Mouse (Mus musculus) lung, adult 18-20 months (tissue): ENCODE measurements at regions not wholly inside any gene's neighbourhood (a gene's known extent, or its start where the extent isn't known, plus 50 kb on each side); places are given as distances from the start of the nearest gene placed in this dataset.

ENCODE experiments used
- DNase-seq, 2 experiments: peaks; one replicate each; pipeline ENCODE4 v3.0.0; 2022; ENCODE audit warnings: mixed read lengths in 2 of 2

DNA sequence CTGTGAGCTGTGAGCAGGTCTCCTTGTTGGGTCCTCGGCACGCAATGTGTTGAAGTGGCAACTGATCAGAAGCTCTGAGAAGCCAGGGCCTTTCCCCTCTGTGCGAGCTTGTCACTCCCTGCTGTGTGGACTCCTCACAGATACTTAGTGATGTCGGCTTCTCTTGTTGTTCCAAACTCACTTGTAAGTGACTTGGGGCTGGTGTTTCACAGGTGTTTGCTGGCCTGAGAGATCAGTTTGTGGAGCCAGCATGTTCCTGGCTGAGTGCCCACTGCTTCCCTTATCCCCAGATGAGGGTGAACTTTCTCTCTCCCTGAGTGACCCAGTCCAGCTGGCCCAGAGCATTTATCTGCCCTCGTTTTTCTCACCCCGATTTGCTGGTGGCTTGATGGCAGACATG is 247.8 kb upstream of the Kcnab2 start:
- no peak for DNase-seq

DNA sequence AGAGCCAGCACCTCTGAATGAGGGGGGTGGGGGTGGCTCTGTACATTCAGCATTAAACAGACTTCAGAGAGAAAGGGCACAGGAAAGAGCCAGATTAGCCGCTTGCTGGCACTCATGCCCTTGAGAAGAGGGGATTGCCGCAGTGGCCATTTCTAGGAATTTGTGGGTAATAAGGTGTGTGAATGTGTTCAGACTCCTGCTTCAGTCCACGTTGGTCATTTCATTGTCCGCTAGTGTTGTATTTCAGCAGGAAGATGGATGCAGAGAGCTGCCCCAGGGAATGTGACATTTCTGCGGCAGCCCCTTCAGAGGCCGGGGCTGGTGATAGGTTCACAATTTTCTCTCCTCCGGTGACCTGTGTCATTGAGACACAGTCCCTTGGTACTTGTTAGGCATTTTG is 247.1 kb upstream of the Kcnab2 start:
- no peak for DNase-seq

DNA sequence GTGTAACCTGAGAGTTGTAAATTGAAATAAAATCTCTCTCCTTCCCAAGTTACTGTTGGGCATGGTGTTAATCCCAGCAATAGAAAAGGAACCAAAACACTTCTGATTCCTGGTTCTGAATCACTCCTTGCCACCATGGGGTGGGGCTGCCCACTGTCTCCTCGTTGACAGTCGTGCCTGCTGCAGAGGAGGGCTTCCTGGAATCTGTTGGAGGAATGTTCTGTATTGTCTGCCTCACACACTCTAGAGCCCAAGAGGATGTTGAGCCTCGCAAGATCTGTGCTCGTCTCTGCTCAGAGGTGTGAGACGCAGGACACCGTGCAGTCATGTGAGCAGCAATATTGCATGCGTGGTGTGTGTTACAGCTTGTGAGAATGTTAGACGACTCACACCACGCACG is 246.4 kb upstream of the Kcnab2 start:
- no peak for DNase-seq

DNA sequence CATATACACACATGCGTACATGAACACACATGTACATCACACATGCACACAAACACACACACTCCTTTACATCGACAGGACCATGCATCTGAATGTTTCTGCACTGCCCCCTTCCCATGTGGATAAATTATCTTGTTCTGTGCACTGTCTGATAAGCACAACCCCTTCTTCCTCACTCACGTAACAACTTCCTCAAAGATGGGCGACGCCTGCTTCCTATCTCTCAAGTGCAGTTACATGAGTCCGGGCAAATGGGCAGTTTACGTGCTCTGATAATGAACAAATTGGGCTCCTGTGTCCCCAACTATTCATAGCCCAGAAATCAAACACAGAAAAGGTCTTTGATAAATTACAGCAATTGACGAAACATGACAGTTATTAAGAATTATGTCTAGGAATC is 242.9 kb upstream of the Kcnab2 start:
- DNase-seq: no peak

DNA sequence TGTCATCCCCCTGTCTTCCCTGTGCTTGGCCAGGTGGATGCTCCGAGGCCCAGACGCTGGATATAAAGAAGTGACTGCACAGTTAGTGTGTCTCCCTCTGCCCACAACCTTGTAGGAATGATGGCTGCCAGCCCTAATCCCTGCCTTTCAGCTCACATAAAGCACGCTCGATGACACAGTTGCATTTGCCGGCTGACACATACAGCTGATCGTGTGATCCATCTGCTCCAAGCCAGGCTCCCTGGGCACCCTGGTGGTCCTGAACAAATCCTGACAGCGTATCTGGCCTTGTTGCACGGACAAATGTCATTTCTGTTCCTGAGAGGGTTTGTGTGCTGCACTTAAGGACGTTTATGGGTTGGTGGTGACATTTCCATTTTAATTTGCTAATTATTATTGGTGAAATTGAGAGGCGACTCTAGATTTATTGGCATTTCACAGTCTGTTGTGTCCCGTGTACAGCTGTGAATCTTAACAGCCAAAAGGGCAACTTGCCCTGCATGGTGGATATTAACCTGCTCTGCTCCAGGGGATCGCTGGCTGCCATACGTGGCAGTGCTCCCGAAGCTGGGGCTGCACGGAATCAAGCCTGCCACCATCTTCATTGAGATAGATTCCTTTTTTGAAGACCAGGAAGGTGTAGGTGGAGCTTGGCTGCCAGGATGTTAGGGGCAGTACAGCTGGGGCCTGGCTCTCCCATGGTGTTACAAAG is 241.9 kb upstream of the Kcnab2 start:
- no peak for DNase-seq

DNA sequence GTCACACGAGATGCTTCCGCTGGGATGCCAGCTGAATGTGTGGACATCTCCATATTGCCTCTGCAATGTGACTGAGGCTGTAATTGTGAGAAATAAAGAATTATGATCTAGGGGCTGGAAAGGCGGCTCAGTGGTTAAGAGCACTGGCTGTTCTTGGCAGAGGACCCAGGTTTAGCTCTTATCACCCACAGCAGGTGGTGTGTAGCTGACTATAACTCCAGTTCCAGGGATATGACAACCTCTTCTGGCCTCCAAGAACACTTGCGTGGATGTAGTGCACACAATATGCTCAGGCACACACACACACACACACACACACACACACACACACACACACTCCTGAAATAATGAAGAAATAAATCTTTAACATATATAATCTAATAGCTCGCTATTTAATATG is 232.7 kb upstream of the Kcnab2 start:
- no peak for DNase-seq

DNA sequence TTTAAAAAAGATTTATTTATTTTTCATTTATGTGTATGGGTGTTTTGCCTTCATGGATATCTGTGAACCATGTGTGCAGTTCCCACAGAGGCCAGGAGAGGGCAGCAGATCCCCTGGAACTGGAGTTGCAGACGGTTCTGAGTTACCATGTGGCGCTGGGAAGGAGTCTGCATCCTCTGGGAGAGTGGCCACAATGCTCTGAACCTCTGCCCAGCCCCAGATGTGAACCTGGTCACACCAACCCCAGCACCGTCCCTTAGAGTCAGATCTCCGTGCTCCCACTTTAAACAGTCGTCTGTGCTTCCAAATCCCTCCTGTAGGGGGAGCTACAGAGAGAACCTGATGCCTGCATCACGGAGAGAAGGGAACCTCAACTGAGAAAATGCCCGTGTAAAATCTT is 222.5 kb upstream of the Kcnab2 start:
- DNase-seq: no peak

DNA sequence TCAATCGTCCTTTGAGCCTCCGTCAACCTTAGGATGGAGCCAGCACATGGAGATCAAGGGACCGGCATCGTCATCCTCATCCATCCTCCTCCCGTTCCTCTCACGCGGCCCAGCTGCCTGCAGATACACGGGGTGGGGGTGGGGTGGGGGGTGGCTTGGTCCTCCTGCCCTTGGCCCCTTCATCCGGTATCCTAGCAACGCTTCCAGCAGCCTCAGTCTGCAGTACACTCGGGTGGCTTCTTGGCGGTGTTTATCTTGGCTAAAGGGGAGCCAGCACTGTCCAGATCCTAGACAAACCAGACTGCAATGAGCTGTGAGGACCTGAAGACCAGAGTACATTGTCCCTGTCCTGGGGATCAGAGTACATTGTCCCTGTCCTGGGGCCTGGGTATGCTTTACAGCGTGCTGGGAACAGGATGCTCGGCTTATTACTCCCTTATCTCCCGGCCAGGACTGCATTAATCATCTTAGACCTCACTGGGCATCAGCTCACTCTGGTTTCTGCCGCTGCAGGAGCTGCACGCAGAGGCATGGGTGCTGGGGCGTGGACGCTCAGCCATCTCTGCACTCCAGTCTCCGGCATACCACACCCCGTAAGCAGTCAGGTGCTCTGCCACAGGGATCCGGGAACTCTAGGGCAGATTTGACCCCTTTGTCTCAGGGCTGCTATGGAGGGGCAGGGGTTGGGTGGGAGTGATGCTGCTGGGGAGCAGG is 219.7 kb upstream of the Kcnab2 start:
- DNase-seq: no peak

DNA sequence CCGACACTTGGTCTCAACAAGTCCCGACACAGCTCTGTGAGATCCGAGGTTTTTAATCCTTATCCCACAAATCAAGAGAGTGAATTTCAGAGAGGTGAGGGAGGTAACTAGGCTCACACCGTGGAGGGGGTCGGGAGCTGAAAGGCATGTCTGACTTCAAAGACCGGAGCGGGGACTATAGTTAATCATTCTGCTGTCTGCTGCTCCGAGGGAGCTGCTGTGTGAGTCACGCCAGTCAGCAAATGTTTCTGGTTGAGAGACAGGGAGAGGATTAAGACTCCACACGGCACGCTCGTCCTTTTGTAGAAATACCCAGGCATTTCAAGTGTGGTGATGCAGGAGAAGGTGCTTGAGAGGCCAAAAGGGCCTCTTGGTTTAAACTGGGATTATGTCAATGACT is 214.1 kb upstream of the Kcnab2 start:
- no peak for DNase-seq

DNA sequence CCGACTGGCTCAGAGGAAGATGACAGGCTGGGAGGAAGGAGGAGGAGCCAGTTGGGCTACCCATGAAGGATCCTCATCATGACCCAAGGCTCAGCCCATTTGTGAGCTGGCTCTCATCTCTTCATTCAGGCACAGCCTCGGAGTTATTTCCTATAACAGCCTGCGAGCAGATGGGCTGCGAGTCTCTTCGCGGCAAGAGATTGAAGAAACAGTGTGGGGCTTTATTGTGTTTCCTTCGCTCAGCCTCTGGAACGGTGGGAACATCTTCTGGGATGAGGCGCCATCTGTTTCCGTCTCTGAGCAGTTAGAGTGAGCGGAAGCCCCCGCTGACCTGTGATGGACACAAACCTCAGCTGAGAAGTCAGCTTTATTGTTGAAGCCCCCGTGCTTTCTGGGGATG is 213.6 kb upstream of the Kcnab2 start:
- no peak for DNase-seq

DNA sequence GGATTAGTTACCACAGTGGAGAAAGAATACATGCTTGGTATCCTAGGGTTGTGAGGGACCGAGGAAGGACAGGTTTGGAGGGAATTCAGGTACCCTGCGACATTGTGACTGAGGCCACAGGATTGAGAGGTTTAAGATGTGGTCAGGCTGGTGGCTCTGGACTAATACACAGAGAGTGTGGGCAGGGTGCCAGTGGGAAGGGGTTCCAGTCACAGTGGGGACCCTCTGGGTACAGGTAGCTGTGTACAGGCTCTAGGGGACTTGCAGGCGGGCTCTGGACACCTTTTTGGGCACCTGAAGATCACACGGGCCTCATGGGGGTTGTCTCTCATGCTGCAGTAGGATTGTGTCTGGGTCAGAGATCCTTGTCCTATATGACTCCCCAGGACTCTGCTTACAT is 213.1 kb upstream of the Kcnab2 start:
- no peak for DNase-seq

DNA sequence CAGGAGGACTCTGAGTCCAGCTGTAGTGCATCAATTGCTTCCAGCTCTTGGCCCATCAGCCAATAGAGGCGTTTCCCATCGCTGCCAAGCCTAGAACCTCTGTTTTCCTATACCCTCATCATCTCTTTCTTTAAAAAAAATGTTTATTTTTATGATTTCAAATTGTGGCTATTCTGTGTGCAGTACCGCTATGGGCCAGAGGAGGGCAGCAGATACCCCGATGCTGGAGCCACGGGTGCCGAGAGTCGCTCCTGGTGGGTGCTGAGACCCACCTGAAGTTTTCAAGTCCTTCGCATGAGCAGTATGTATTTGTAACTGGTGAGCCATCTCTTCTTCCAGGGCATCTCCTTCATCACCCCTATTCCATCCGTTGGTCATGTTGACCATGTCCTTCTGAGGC is 212.2 kb upstream of the Kcnab2 start:
- no peak for DNase-seq

DNA sequence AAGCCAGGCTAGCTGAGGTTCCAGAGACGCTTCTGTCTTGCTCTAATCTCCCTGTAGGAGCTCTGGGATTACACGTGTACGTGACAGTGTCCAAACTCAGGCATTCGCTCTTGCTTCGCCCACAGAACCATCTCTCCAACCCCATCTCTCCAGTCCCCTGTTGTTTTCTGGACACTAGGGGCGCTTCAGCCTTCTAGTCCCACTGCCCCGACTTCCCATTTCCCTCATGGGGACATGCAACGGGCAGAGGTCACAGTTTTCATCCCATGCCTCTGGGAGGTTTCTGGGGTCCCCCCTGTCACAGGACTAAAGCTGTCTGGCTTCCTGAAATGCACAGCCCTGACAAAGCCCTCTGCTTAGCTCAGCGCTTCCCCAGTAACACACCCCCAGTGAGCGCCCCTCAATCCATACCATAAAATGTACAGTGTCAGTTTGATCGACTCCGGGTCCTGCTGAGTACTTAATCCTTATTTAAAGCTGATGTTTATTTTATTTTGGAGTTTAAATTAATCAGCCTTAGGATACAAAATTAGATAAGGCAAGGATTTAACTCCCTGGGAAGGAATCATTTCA is 208.9 kb upstream of the Kcnab2 start:
- no peak for DNase-seq

DNA sequence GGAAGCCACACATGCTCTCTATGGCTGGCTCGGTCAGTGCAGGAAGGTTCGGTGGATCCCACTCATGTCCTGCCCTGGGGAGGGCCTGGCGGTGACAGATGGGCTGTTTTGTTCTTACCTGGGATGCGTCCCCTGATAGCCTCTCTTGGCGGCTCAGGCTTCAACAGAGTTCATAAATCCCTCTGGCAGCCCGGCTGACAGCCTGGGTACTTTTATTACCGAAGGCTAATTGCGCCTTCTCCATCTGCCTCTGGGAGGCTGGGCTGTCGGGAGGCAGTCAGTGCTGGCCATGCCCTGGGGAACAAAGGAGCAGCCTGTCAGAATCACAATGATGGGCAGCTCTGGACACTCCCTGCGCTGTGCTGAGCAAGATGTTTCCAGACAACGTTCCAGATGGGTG is 196.5 kb upstream of the Kcnab2 start:
- DNase-seq: no peak

DNA sequence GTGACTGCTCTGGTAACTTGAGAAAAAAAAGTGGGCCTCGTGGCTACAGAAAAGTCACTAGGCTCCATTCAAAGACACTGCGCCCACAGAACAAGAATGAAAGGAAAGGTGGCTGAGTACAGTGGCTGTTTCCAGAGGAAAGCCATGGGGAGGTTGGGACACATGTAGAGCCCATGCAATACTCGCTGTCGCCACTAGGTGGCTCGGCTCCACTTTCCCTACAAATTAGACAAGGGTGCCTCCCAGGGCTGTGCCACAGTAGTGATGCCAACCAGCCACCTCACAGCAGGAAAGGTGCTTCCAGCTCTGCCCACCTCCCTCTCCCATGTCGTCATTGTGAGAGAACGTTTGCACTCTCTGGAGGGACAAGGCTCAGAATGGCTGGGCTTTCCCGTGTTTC is 185.8 kb upstream of the Kcnab2 start:
- no peak for DNase-seq

DNA sequence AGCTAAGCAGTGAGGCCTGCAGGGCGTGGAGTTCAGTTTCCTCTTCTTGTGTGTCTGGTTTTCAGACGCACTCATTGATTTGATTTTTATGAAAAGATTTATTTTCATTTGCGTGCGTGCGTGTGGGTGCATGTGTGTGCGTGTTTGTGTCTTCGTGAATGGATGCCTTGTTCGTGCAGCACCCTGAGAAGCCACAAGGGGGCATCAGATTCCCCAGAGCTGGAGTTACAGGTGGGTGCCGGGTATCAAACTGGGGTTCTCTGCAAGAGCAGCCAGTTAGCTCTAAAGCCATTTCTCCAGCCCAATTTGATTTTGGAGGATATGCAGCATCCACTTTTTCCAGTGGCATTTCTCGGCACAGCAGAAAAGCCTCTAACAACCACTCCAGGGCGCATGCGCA is 185.4 kb upstream of the Kcnab2 start:
- DNase-seq: no peak

DNA sequence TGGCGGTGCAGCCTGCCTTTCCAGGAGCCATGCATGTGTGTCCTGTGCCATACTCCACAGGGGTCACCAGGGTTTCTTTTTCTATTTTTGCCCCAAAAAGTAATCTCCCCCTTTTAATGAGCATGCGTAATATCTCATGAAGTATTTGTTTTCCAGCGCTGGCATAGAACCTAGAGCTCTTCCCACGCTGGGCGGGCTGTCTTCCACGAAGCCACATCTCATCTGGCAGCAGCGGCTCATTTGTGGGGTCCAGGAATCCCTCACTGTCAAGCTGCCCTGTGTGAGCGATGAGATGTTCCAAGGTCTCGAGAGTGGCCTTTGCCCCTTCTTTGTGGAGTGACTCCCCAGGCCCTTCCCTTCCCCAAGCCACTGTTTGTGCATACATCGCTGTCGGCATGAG is 184.8 kb upstream of the Kcnab2 start:
- no peak for DNase-seq

DNA sequence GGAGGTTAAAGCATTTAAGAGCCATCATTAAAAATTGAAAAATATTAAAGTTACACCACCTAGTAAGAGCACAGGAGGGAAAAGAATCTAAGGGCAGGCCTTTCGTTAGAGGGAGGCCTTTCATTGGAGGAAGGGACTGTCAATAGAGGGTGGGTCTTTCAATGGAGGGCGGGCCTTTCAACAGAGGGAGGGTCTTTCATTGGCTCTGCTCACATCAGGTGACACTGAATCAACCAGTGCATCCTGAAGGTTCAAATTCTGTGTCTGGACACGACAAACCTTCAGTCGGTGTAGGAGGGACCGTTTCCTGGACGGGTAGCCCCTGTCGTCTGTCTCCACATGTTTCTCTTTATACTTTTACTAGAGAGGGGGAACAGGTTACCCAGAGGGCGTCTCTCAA is 172.5 kb upstream of the Kcnab2 start:
- no peak for DNase-seq

DNA sequence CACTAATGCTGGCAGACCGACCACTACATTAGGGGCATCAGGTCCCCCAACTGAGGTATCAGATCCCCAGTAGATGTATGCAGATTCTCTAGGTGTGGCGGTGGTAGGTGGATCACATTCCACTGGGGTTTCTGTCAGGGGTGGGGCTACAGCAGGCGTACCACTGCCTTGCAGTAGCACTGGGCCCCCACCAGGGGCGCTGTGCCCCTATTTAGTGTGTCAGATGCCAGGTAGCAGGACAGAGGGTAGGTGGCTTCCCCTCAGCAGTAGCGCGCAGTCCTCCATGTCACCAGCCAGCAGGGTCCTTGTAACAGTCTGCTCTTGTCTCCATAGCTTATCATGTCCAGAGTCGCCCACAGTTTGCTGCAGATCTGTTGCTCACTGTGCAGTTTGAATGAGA is 169.9 kb upstream of the Kcnab2 start:
- DNase-seq: no peak

DNA sequence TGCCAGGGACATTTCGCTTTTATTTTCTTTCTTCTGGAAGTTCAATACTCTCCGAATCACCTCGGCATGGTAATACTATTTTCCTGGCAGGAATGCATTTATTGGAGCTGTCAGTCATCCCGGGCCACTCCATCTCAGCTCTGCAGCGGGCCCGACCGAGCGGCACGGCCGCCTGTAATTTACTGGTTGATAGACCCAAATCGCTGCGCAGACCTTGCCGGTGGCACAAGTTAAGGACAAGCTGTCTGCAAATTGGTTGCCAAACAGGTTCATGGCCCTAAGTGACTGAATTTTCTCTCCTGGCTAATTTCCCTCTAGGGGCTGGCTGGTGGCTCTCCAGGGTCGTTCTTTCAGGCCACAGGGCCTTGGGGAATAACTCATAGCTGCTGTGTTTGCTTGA is 169.4 kb upstream of the Kcnab2 start:
- DNase-seq: no peak

DNA sequence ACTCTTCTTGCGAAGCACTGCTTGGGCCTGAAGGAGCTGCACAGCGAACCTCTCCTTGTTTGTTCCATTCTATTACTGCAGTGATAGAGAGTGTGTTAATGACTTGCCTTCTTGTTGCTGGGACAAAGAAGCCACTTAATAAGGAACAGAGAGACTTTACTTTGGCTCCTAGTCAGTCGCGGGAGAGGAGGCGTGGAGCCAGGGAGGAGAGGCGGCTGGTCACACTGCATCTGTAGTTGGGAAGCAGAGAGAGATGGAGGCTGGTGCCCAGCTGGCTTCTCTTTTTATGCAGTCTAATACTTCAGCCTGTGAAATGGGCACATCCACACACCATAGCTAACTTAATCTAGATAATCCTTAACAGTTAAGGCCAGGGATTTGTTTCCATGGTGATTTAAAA is 159.4 kb upstream of the Kcnab2 start:
- no peak for DNase-seq

DNA sequence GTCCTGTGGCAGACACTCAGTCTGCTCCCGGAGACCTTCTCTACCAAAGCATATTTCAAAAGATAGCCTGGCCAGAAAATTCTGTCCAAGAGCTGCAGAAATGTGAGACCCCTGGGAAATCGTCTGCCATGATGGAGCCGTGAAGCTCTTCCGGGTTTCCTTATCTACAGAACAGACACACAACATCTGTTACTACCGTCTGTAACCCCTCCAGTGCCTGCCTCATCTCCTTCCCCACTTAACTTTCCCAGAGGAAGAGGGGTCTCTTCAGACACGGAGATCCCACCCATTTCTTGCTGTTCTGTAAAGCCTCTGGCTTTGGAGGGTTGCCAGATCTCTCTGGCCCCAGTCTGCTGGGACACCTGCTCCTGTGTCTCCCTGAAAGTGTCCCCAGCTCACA is 156.2 kb upstream of the Kcnab2 start:
- DNase-seq: no peak

DNA sequence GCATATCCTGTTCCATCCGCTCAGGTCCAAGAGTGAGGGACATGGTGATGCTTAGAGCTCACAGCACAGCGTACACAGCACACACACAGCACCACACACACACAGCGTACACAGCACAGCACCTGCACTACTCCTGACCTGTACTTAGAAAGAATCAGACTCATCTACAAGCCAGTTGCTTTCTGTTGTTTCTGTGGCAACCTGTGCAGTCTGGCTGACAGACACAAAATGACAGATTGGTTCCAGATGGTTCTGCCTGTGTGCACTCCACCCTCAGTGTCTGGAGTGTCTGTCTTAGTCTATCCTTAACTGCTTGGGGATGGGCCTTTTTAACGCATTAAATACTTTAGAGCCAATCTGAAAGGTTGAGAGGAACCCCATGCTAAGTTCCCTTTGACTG is 150.4 kb upstream of the Kcnab2 start:
- DNase-seq: no peak
